Mouse (Mus musculus) heart, postnatal 0 days (tissue): ENCODE results near the gene Slc48a1.
A peak's percentile ranks its signal among the peaks of the same experiment; 100 is the strongest.

ENCODE experiments used
- CTCF ChIP-seq: IDR thresholded peaks from 2 replicates; pipeline ENCODE4 v1.5.1; 2016; ENCODE audit warnings: antibody characterized with exemption, control low read depth, low read depth
- EP300 ChIP-seq: IDR thresholded peaks from 2 replicates; pipeline ENCODE4 v1.6.1; 2016; ENCODE audit warnings: antibody characterized with exemption, low read depth

DNA sequence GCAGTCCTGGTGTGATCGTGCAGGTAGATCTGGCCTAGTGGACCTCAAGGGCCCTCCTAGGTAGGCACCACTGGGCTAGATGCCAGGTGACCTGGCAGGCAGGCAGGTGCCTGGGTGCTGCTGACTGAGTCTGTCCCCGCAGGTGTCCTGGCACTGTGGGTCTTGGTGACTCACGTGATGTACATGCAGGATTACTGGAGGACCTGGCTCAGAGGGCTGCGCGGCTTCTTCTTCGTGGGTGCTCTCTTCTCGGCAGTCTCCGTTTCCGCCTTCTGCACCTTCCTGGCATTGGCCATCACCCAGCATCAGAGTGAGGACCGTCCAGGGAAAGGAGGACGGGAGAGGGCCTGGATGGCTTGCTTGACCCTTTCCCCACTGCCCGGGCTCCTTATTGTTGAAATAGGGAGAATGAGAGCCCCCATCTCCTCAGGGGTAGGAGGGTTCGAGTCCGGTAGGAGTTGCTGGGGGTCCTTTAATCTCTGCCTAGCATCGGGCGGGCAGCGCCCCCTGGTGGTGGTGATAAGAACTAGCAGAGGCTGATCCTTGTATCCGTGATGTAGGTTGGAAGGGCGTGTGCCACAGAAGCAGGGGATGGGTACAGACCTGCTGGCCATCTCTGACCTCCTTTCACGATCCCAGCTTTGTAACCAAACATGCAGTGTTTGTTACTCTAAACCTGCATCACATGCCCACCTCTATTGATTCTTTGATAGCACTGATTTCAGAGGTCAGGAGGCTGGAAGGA, 11.6 kb downstream of the Slc48a1 start:
- TF ChIP-seq CTCF: peak; percentile 63
- TF ChIP-seq EP300: no peak
